Mouse (Mus musculus) brain, adult 2 months (tissue): ENCODE data around the gene 2200002J24Rik.

Experiments used
- DNase-seq: peaks from one replicate; pipeline ENCODE4 v3.0.0; 2011; ENCODE audit warnings: low read depth, low spot score

Gene 2200002J24Rik

DNA sequence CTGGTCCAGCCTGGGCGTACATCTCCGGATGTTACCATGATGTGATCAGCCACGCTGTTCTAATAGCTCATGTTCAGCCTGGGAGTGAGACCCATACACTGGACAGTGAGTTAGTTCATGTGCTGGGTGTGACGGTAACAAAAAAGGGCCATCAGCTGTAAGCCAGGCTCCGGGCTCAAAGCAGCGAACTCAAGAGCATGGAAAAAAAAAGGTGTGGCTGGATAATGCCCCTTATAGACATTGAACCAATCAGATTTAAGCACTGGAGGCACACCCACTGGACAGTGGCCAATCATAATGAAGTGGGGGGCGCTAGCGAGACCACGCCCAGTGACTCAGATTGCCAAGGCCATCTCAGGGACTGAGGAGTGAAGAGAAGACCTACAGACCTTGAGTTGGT lies at the start of gene 2200002J24Rik:
TSS of gene 2200002J24Rik (plus strand) at position 338 of the 400 bp plus-strand sequence.
- no peak for DNase-seq

GRCm38 (mm10) chr7:30649591-30650540 lies 48.9 kb upstream of the 2200002J24Rik start, which contains the start of gene Rbm42:
Rbm42 (minus strand) TSS chr7:30650317.
- peak; percentile 100 for DNase-seq

- DNase-seq: peak; percentile 98
Measured at GRCm38 (mm10) chr7:30664529-30665200, 34.1 kb upstream of the 2200002J24Rik start, which contains the start of gene Haus5. Haus5 (minus strand) TSS chr7:30664994.

GRCm38 (mm10) chr7:30665321-30665720 lies 33.4 kb upstream of the 2200002J24Rik start:
- DNase-seq: no peak

DNA sequence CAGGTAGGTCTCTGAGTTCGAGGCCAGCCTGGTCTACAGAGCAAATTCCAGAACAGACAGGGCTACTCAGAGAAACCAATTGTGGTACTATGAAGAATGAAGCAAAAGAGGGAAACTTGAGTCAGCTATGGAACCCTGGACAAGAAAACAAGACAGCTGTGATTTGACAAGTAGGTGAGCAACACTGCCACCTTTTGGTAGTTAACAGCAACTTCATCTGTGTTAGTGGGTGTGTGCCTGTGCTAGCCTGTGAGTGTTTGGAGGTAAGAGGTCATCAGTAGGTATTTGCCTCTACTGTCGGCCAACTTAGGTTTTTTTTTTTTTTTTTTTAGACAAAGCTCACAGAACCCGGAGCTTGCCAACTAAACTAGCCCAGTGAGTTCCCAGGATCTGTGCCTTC lies 29.5 kb upstream of the 2200002J24Rik start:
- DNase-seq: peak; percentile 13

GRCm38 (mm10) chr7:30671480-30671879 lies 27.2 kb upstream of the 2200002J24Rik start, which contains the start of gene Pmis2:
Pmis2 (minus strand) TSS chr7:30671605.
- DNase-seq: no peak

- peak; percentile 43 for DNase-seq
Measured at GRCm38 (mm10) chr7:30678263-30678975, 20.3 kb upstream of the 2200002J24Rik start.

GRCm38 (mm10) chr7:30681897-30682296 lies 16.8 kb upstream of the 2200002J24Rik start:
- DNase-seq: no peak

DNA sequence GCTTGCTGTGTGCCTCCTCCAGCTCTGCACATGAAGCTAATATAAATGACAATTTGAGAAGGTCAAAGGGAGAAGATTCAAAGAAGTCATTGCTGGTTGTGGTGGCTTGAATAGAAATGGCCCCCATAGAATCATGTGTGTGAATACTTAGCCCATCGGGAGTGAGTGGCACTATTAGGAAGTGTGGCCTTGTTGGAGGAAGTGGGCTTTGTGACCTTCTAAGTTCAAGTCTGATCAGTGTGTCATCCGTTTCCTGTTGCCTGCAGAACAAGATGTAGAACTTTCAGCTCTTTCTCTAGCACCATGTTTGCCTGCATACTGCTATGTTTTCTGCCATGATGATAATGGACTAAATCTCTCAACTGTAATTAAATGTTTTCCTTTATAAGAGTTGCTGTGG lies 15.3 kb upstream of the 2200002J24Rik start:
- no peak for DNase-seq

DNA sequence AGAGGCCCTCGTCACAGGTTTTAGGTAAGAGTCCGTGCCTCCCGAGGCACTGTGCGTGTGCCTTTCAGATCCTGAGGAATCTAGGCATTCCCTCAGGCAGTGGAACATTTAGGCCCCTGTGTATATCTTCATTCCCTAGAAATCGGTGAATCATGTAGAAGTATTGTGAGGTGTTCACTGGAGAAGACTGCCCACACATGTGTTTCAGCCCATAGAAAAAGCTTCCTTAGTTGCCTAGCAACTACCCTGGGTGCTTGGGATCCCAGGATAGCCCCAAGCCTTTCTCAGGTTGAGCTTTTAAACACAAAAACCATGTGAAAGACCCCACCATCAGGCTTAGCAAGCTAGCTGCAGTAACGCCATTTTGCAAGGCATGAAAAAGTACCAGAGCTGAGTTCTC lies 10.4 kb upstream of the 2200002J24Rik start:
- peak; percentile 20 for DNase-seq

- DNase-seq: no peak
Measured at GRCm38 (mm10) chr7:30698101-30698500, 625 bp upstream of the 2200002J24Rik start.

GRCm38 (mm10) chr7:30706214-30706882 lies 7.6 kb downstream of the 2200002J24Rik start:
- no peak for DNase-seq

DNA sequence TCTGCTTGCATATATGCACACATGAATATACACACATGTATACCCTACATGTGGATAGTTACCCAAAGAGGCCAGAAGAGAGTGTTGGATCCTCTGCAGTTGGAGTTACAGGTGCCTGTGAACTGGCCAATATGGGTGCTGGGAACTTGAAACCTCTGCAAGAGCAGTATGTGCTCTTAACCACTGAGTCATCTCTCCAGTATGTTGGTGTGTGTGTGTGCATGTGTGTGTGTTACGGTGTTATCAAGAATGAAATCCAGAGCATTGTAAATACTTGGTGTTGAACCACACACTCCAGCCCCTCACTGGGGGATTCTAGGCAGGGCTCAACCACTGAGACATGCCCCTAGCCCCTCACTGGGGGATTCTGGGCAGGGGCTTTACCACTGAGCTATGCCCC lies 8.7 kb downstream of the 2200002J24Rik start:
- DNase-seq: no peak

GRCm38 (mm10) chr7:30711942-30712341 lies 13.2 kb downstream of the 2200002J24Rik start, which contains the start of gene Atp4a:
Atp4a (plus strand) TSS chr7:30712209.
- DNase-seq: no peak

- peak; percentile 81 for DNase-seq
Measured at GRCm38 (mm10) chr7:30717006-30717715, 18.4 kb downstream of the 2200002J24Rik start.

DNA sequence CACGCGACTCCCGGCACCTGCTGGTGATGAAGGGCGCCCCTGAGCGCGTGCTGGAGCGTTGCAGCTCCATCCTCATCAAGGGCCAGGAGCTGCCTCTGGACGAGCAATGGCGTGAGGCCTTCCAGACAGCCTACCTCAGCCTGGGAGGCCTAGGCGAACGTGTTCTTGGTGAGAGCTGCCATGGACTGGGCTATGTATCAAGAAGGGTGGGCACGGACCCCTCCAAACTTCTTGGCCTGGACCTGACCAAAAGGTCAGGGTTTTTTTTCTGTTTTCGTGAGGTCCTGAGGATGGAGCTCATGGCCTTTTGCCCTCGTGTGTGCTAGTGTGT lies 19.0 kb downstream of the 2200002J24Rik start:
- DNase-seq: no peak

GRCm38 (mm10) chr7:30719669-30720068 lies 20.9 kb downstream of the 2200002J24Rik start:
- no peak for DNase-seq

DNA sequence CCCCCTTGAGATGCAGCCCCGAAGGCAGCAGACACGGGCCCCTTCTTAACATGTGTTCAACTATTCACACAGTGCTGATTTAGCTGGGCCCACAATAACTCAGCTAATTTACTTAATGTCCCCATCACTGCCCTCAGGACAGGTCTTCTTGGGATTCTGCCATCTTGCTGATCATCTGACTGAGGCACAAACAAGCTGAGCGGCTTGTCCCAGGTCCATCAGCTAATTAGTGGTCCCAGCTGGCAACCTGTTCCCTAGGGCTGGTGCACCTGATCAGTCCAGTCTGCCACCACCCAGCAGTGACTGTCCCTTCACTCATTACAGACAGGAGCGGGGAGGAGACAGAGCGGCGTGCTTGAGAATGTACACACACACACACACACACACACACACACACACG lies 22.6 kb downstream of the 2200002J24Rik start:
- peak; percentile 56 for DNase-seq

DNA sequence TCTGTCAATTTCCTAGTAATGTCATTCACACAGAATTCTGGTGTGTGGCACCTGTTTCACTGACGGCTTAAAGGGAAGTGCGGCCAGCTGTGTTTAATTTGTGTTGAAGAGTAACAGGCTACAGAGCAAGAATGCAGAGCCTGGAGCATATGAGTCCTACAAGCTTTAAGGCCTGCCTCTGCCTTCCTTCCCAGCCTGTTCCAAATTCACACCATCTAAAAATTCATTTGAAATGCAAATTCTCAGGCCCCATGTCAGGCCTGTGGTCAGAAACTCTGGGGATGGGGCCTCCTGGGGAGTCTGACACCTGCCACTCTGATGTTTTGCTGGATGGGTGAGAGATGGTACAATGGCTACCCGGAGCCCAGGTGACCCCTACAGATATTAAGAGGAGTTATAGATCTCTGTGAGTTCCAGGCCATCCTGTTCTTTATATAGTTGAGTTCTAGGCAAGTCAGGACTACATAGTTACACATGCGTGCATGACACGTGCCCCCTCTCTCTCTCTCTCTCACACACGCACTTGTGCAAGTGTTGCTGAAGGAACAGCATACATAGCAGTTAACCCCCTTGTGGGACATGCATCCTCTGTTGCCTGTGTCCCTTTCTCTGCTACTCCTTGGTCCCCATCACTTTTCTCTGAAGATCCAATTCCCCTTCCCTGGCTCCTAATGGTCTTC lies 24.7 kb downstream of the 2200002J24Rik start:
- no peak for DNase-seq

DNA sequence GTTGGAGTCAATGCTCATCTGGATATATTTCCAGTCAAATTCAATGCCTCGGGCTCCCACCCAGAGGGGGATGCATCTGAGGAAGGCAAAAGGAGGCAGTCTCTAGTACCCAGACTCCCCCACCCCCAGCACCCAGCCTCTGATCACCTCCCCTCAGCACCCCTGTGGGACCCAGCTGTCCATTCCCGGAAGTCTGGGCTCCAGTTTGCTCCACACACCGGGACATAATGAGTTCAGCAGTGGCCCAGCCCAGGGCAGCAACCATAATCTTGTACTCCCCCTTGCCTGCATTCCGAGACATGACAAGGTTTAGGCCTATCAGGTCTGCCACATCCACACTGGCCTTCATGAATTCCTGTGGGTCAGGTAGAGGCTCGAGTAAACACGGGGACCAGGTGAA lies 29.5 kb downstream of the 2200002J24Rik start:
- no peak for DNase-seq
